Mouse (Mus musculus): ENCODE data around the gene Tmem168.

- TF ChIP-seq POLR2A (IDR thresholded peaks at IDR 0.05; ENCODE audit: control insufficient read depth in 1 of 2, insufficient read depth in 1 of 2, low read depth in 1 of 2, low read length in 2 of 2, poor library complexity in 1 of 2): peak; percentile 83 to 88
- TF ChIP-seq HCFC1 (IDR thresholded peaks at IDR 0.05; ENCODE audit: low read depth, low read length): peak; percentile 87
- peak; percentile 68 for TF ChIP-seq TCF12 (IDR thresholded peaks at IDR 0.05; ENCODE audit: low read depth, low read length)
- TF ChIP-seq GATA1 (IDR thresholded peaks at IDR 0.05; ENCODE audit: low read depth, low read length): no peak
- no peak for TF ChIP-seq E2F4 (IDR thresholded peaks at IDR 0.05; ENCODE audit: borderline replicate concordance, low read depth, low read length)
- no peak for TF ChIP-seq TAL1 (IDR thresholded peaks at IDR 0.05; ENCODE audit: low read length)
- no peak for TF ChIP-seq CTCF (IDR thresholded peaks at IDR 0.05 in 2 of 3, conservative IDR thresholded peaks at IDR 0.05 in 1 of 3; ENCODE audit: control insufficient read depth in 1 of 3, insufficient read depth in 1 of 3, low read depth in 2 of 3, low read length in 3 of 3, poor library complexity in 1 of 3, severe bottlenecking in 1 of 3)
- peak; percentile 77 for TF ChIP-seq NELFE (IDR thresholded peaks at IDR 0.05; ENCODE audit: low read depth, low read length)
- TF ChIP-seq ZC3H11A (IDR thresholded peaks at IDR 0.05; ENCODE audit: low read depth, low read length): no peak
- TF ChIP-seq SIN3A (IDR thresholded peaks at IDR 0.05; ENCODE audit: low read length): peak; percentile 64; the same call in 1 of the 2 replicates
These were observed at the start of gene Tmem168 for GRCm38 (mm10) chr6:13607621-13608493.
